Mouse (Mus musculus): ENCODE measurements around the gene Iqgap1. TPM values are rescaled to one million over a fixed set of nuclear protein-coding genes. Genes with fewer than 3 reads are reported as not detected.
A peak's percentile ranks its signal among the peaks of the same experiment; 100 is the strongest.

Iqgap1 gene
- total and polyA plus RNA-seq, 3 experiments: 33.5 to 35.8 (median 34.8) TPM

- Histone ChIP-seq H3K4me3 (no peak overlapping the region), H3K36me3 (ENCODE audit: control insufficient read depth, insufficient read depth, low read length) (peaks cover 2% of the 10 kb centered on the region; the same call in 1 of the 2 replicates), H3K27me3 (ENCODE audit: control insufficient read depth, insufficient read depth, low read length) (no peaks in the 10 kb centered on the region), H3K27ac (no peak overlapping the region; the same call in 1 of the 2 replicates), H3K79me2 (replicated peaks; ENCODE audit: control insufficient read depth, insufficient read depth, low read length) (peaks cover 8% of the 10 kb centered on the region), H3K9ac (ENCODE audit: low read depth, low read length) (no peak overlapping the region), H3K4me1 (ENCODE audit: control insufficient read depth, insufficient read depth, low read length) (peaks cover 17% of the 10 kb centered on the region)
- TF ChIP-seq POLR2A (IDR thresholded peaks at IDR 0.05; ENCODE audit: insufficient read depth, low read depth, low read length) (no peak), CTCF (IDR thresholded peaks at IDR 0.05) (no peak), EP300 (IDR thresholded peaks at IDR 0.05; ENCODE audit: insufficient read depth, low read depth, low read length) (no peak)
- intact Hi-C loops (cut with DNase I): loop anchor here (2.0 kb wide), 1 partner anchor 26 kb away; no protein-coding TSS in a partner anchor
- no peak for DNase-seq
- 61% methylated on average over 2 of the region's 2 CpGs for WGBS
These were observed 55.3 kb downstream of the Iqgap1 start for GRCm38 (mm10) chr7:80770466-80770865.

- peaks cover 18% of the 10 kb centered on the region for H3K4me1 ChIP-seq (ENCODE audit: control insufficient read depth, insufficient read depth, low read length)
- H3K27me3 ChIP-seq (ENCODE audit: control insufficient read depth, insufficient read depth, low read length): no peaks in the 10 kb centered on the region
- intact Hi-C loops (cut with DNase I): no loop called here
- H3K36me3 ChIP-seq (ENCODE audit: control insufficient read depth, insufficient read depth, low read length): peaks cover 11% of the 10 kb centered on the region
- H3K4me3 ChIP-seq: no peak overlapping the region
- 68% methylated on average over 11 of the region's 11 CpGs for WGBS
- no peak for DNase-seq
- TF ChIP-seq CTCF (IDR thresholded peaks at IDR 0.05) (no peak), POLR2A (IDR thresholded peaks at IDR 0.05; ENCODE audit: insufficient read depth, low read depth, low read length) (no peak), EP300 (IDR thresholded peaks at IDR 0.05; ENCODE audit: insufficient read depth, low read depth, low read length) (no peak)
- no peak overlapping the region for H3K27ac ChIP-seq
- no peak overlapping the region for H3K9ac ChIP-seq (ENCODE audit: low read depth, low read length)
- no peaks in the 10 kb centered on the region; the same call in 1 of the 2 replicates for H3K79me2 ChIP-seq (replicated peaks; ENCODE audit: control insufficient read depth, insufficient read depth, low read length)
These were observed 58.9 kb downstream of the Iqgap1 start for GRCm38 (mm10) chr7:80766861-80767312.

- WGBS: 46% methylated on average over 3 of the region's 3 CpGs
- H3K36me3 ChIP-seq (ENCODE audit: control insufficient read depth, insufficient read depth, low read length): peaks cover 11% of the 10 kb centered on the region
- H3K9ac ChIP-seq (ENCODE audit: low read depth, low read length): no peak overlapping the region
- intact Hi-C loops (cut with DNase I): no loop called here
- no peaks in the 10 kb centered on the region for H3K27me3 ChIP-seq (ENCODE audit: control insufficient read depth, insufficient read depth, low read length)
- no peak overlapping the region for H3K27ac ChIP-seq
- TF ChIP-seq POLR2A (IDR thresholded peaks at IDR 0.05; ENCODE audit: insufficient read depth, low read depth, low read length): no peak
- no peak for TF ChIP-seq EP300 (IDR thresholded peaks at IDR 0.05; ENCODE audit: insufficient read depth, low read depth, low read length)
- no peak for TF ChIP-seq CTCF (IDR thresholded peaks at IDR 0.05)
- DNase-seq: no peak
- H3K4me3 ChIP-seq: no peak overlapping the region
- no peaks in the 10 kb centered on the region; the same call in 1 of the 2 replicates for H3K79me2 ChIP-seq (replicated peaks; ENCODE audit: control insufficient read depth, insufficient read depth, low read length)
- H3K4me1 ChIP-seq (ENCODE audit: control insufficient read depth, insufficient read depth, low read length): peaks cover 18% of the 10 kb centered on the region
These were observed 59.7 kb downstream of the Iqgap1 start for GRCm38 (mm10) chr7:80766072-80766471.

- H3K36me3 ChIP-seq (ENCODE audit: control insufficient read depth, insufficient read depth, low read length): peaks cover 11% of the 10 kb centered on the region
- no peak overlapping the region for H3K4me3 ChIP-seq
- intact Hi-C loops (cut with DNase I): loop anchor here (2.0 kb wide), 1 partner anchor 39 kb away; no protein-coding TSS in a partner anchor
- TF ChIP-seq CTCF (IDR thresholded peaks at IDR 0.05) (peak; percentile 38), POLR2A (IDR thresholded peaks at IDR 0.05; ENCODE audit: insufficient read depth, low read depth, low read length) (no peak), EP300 (IDR thresholded peaks at IDR 0.05; ENCODE audit: insufficient read depth, low read depth, low read length) (no peak)
- H3K79me2 ChIP-seq (replicated peaks; ENCODE audit: control insufficient read depth, insufficient read depth, low read length): no peaks in the 10 kb centered on the region
- 16% methylated on average over 7 of the region's 7 CpGs for WGBS
- peaks cover 15% of the 10 kb centered on the region for H3K4me1 ChIP-seq (ENCODE audit: control insufficient read depth, insufficient read depth, low read length)
- no peak overlapping the region for H3K9ac ChIP-seq (ENCODE audit: low read depth, low read length)
- peak overlapping the region; percentile 67 for H3K27ac ChIP-seq
- peak in 1 of 2 experiments; percentile 68 for DNase-seq
- no peaks in the 10 kb centered on the region for H3K27me3 ChIP-seq (ENCODE audit: control insufficient read depth, insufficient read depth, low read length)
These were observed 61.8 kb downstream of the Iqgap1 start for GRCm38 (mm10) chr7:80763864-80764437.

GRCm38 (mm10) chr7:80762297-80762696 is 63.5 kb downstream of the Iqgap1 start:
- no peak for TF ChIP-seq EP300 (IDR thresholded peaks at IDR 0.05; ENCODE audit: insufficient read depth, low read depth, low read length)
- TF ChIP-seq POLR2A (IDR thresholded peaks at IDR 0.05; ENCODE audit: insufficient read depth, low read depth, low read length): no peak
- no peak for TF ChIP-seq CTCF (IDR thresholded peaks at IDR 0.05)
- Histone ChIP-seq H3K27ac (no peak overlapping the region), H3K4me3 (no peak overlapping the region), H3K36me3 (ENCODE audit: control insufficient read depth, insufficient read depth, low read length) (peaks cover 11% of the 10 kb centered on the region), H3K79me2 (replicated peaks; ENCODE audit: control insufficient read depth, insufficient read depth, low read length) (no peaks in the 10 kb centered on the region), H3K4me1 (ENCODE audit: control insufficient read depth, insufficient read depth, low read length) (peaks cover 14% of the 10 kb centered on the region), H3K27me3 (ENCODE audit: control insufficient read depth, insufficient read depth, low read length) (no peaks in the 10 kb centered on the region), H3K9ac (ENCODE audit: low read depth, low read length) (no peak overlapping the region)
- intact Hi-C loops (cut with DNase I): no loop called here
- DNase-seq: no peak
- WGBS: 72% methylated on average over 8 of the region's 8 CpGs

GRCm38 (mm10) chr7:80754086-80754485 is 71.7 kb downstream of the Iqgap1 start:
- Histone ChIP-seq H3K4me3 (no peak overlapping the region), H3K9ac (ENCODE audit: low read depth, low read length) (no peak overlapping the region), H3K79me2 (replicated peaks; ENCODE audit: control insufficient read depth, insufficient read depth, low read length) (no peaks in the 10 kb centered on the region), H3K27me3 (ENCODE audit: control insufficient read depth, insufficient read depth, low read length) (no peaks in the 10 kb centered on the region), H3K4me1 (ENCODE audit: control insufficient read depth, insufficient read depth, low read length) (peaks cover 4% of the 10 kb centered on the region), H3K27ac (peak overlapping the region; percentile 40), H3K36me3 (ENCODE audit: control insufficient read depth, insufficient read depth, low read length) (peaks cover 3% of the 10 kb centered on the region)
- 78% methylated on average over 2 of the region's 2 CpGs for whole genome bisulfite sequencing
- no peak for DNase-seq
- intact Hi-C loops (cut with DNase I): no loop called here
- TF ChIP-seq EP300 (IDR thresholded peaks at IDR 0.05; ENCODE audit: insufficient read depth, low read depth, low read length) (no peak), CTCF (IDR thresholded peaks at IDR 0.05) (no peak), POLR2A (IDR thresholded peaks at IDR 0.05; ENCODE audit: insufficient read depth, low read depth, low read length) (no peak)
